Mouse (Mus musculus): ENCODE measurements around the gene Elane.

Gene Elane

GRCm38 (mm10) chr10:79931797-79932196 is 45.8 kb downstream of the Elane start:
- no peak for DNase-seq (ENCODE audit: low spot score)

GRCm38 (mm10) chr10:79932736-79933135 is 46.7 kb downstream of the Elane start:
- peak; percentile 46 for DNase-seq (ENCODE audit: low spot score)

GRCm38 (mm10) chr10:79933145-79933679 is 47.2 kb downstream of the Elane start:
- DNase-seq (ENCODE audit: low spot score) = no peak

- no peak for DNase-seq (ENCODE audit: low spot score)
Observed at GRCm38 (mm10) chr10:79933861-79934260, 47.8 kb downstream of the Elane start.

GRCm38 (mm10) chr10:79934272-79934721 is 48.2 kb downstream of the Elane start:
- DNase-seq (ENCODE audit: low spot score) = peak; percentile 72

- no peak for DNase-seq (ENCODE audit: low spot score)
Observed at GRCm38 (mm10) chr10:79934794-79935569, 48.9 kb downstream of the Elane start.

- no peak for DNase-seq (ENCODE audit: low spot score)
Observed at GRCm38 (mm10) chr10:79936284-79936910, 50.4 kb downstream of the Elane start.

- peak; percentile 50 for DNase-seq (ENCODE audit: low spot score)
Observed at GRCm38 (mm10) chr10:79936911-79937441, 50.9 kb downstream of the Elane start.
